Mouse (Mus musculus) E14TG2a.4 (cell line): ENCODE measurements around the gene Rps6ka2.

ENCODE experiments used
- CTCF ChIP-seq: conservative IDR thresholded peaks from 2 replicates; pipeline ENCODE4 v1.5.1; 2014; ENCODE audit warnings: low read length
- NANOG ChIP-seq: IDR thresholded peaks from 2 replicates; pipeline ENCODE4 v1.6.1; 2014; ENCODE audit warnings: borderline replicate concordance, low read length, mixed read lengths

- TF ChIP-seq CTCF (no peak), NANOG (no peak)
Observed at GRCm38 (mm10) chr17:7168961-7169626, 821 bp upstream of the Rps6ka2 start.
